Mouse (Mus musculus) neural tube, embryonic 15.5 days (tissue): ENCODE data around the gene Gm17018. TPM values are rescaled to one million over a fixed set of nuclear protein-coding genes. Genes with fewer than 3 reads are reported as not detected.

Source experiments
- ATAC-seq: fragments of 200-750 bp; cut with Nextera tagmentation; 2 replicates; pipeline ENCODE4 v1.8.0; 2017; ENCODE audit warnings: mild to moderate bottlenecking, moderate TSS enrichment, moderate library complexity; ENCODE audit not compliant: low FRiP score
- H3K27ac ChIP-seq: fragments of 300-500 bp; sonication (generic); replicated peaks from 2 replicates; pipeline ENCODE4 v1.5.1; 2015; ENCODE audit warnings: mild to moderate bottlenecking, inconsistent platforms
- H3K27me3 ChIP-seq: fragments of 300-500 bp; sonication (generic); replicated peaks from 2 replicates; pipeline ENCODE4 v1.6.1; 2015; ENCODE audit warnings: inconsistent platforms
- H3K36me3 ChIP-seq: fragments of 300-500 bp; sonication (generic); 2 replicates; pipeline ENCODE4 v1.6.1; 2015; ENCODE audit warnings: inconsistent platforms
- H3K4me1 ChIP-seq: fragments of 300-500 bp; sonication (generic); 2 replicates; pipeline ENCODE4 v1.6.1; 2015; ENCODE audit warnings: inconsistent platforms
- H3K4me2 ChIP-seq: fragments of 300-500 bp; sonication (generic); 2 replicates; pipeline ENCODE4 v1.6.1; 2015; ENCODE audit warnings: inconsistent platforms, mild to moderate bottlenecking, moderate library complexity
- H3K4me3 ChIP-seq: fragments of 300-500 bp; sonication (generic); replicated peaks from 2 replicates; pipeline ENCODE4 v1.5.1; 2015; ENCODE audit warnings: mild to moderate bottlenecking, inconsistent platforms
- H3K9ac ChIP-seq: fragments of 300-500 bp; sonication (generic); replicated peaks from 2 replicates; pipeline ENCODE4 v1.6.1; 2015; ENCODE audit warnings: mild to moderate bottlenecking, inconsistent platforms
- H3K9me3 ChIP-seq: fragments of 300-500 bp; sonication (generic); replicated peaks from 2 replicates; pipeline ENCODE4 v1.6.1; 2016; ENCODE audit warnings: inconsistent platforms
- WGBS: fragments of 180-500 bp; shearing (Covaris S2); methylation state at CpG from one replicate; pipeline ENCODE4 v1.1.7; 2015; ENCODE audit warnings: mixed read lengths; 5-methylcytosine and 5-hydroxymethylcytosine counted together
- polyA plus RNA-seq: library from polyadenylated mRNA; unstranded; fragments of >200 nt; fragmentation: Nextera tagmentation; extraction: Ambion mirVana; gene quantifications from 2 replicates; pipeline ENCODE4 v1.2.1, GENCODE M21; 2015

Gene Gm17018
- 76.7 and 80.3 TPM in 2 replicates for polyA plus RNA-seq

DNA sequence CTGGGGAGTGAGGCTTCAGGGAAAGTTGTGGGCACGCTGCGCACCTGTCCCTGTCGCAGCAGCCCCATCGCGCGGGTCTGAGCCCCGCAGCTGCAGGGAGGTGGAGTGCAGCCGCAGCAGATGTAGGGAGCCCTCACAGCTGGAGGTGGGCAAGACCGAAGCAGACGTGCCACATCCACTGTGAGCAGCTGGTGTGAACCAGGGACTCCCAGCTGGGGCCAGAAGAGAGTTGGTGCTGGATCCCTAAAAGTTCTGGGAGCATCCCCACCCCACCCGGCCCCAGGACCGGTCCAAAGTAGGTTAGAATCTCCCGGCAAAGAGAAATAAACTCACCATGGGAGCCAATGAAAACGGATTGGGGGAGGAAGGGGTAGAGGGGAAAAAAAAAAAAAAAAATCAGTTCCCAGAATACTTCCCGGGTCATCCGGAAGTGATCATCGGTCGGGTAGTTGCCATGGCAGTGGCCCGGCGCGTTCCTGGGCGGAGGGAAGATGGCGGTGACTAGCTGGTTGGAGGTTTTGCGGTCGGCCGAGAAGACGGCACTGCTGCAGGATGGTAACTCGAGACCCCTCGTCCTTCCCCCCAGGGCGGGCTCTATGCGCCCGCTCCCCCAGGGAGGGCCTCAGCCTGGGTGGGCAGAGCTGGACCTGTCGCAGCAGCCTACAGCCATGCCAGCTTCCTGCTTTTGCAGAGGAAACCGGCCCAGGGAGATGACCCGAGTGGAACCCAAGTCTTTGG, at the start of gene Gm17018, which contains the start of gene Poll:
Gene Gm17018 (plus strand): TSS at position 463 of the 738 bp plus-strand sequence.
Gene Poll (minus strand): TSS at position 379 of the 738 bp plus-strand sequence.
- Histone ChIP-seq H3K27me3 (no peaks in the 10 kb centered on the region), H3K4me2 (peak within 1 kb of the TSS; percentile 94), H3K4me3 (peak within 1 kb of the TSS; percentile 72), H3K36me3 (no peaks in the 10 kb centered on the region; the same call in 1 of the 2 replicates), H3K9me3 (no peaks in the 10 kb centered on the region), H3K4me1 (peaks cover 26% of the 10 kb centered on the region), H3K9ac (peak within 1 kb of the TSS; percentile 63), H3K27ac (peak within 1 kb of the TSS; percentile 78)
- under 1% methylated on average over 31 of the region's 35 CpGs for WGBS
- ATAC-seq = peak; percentile 90

DNA sequence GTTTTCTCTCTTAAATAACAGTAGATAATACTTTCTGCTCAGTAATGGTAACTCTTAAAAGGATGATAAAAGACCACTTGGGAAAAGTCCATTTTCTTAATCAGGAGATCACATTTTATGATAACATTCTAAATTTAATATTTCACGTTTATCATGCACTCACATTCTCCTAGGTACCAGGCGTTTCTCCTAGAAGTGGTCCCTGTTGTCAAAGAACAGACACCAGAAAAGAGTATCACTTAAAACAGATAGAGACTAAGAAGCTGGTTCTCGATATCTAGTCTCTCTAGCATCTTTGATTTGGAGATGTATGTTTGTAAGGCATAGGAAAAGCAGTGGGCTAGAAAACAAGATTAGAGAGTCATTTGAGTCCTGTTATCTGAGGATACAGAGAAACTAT, 49.7 kb upstream of the Gm17018 start:
- no peaks in the 10 kb centered on the region for H3K9me3 ChIP-seq
- no peaks in the 10 kb centered on the region for H3K27me3 ChIP-seq
- H3K4me2 ChIP-seq = no peak overlapping the region
- peaks cover 28% of the 10 kb centered on the region for H3K36me3 ChIP-seq
- peaks cover 13% of the 10 kb centered on the region for H3K4me1 ChIP-seq
- no peak overlapping the region for H3K27ac ChIP-seq
- no peak overlapping the region for H3K4me3 ChIP-seq
- 72% methylated on average over 3 of the region's 3 CpGs for WGBS
- H3K9ac ChIP-seq = no peak overlapping the region
- ATAC-seq = no peak

DNA sequence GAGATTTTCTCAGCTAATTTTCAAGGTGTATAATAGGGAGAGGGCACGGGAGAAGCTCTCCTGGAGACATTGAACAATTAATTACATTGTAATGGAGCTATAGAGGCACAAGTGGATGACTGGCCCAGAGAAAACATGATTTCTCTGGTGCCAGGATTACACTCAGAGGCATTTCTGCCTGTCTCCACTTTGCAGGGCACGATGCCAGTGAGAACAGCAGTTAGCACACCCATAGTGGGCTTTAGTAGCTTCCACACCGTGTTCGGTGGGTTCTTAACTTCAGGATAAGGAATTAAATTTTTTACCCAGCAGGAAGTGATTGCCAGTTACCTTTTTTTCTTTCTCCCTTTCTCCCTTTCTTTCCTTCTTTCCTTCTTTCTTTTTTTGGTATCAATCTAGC, 49.0 kb upstream of the Gm17018 start:
- Histone ChIP-seq H3K9ac (no peak overlapping the region), H3K27me3 (no peaks in the 10 kb centered on the region), H3K9me3 (no peaks in the 10 kb centered on the region), H3K4me3 (no peak overlapping the region), H3K27ac (peak overlapping the region; percentile 43; the same call in 1 of the 2 replicates), H3K36me3 (peaks cover 35% of the 10 kb centered on the region), H3K4me2 (no peak overlapping the region), H3K4me1 (peaks cover 13% of the 10 kb centered on the region)
- WGBS = 39% methylated on average over 4 of the region's 4 CpGs
- ATAC-seq = no peak; the same call in 1 of the 2 replicates

DNA sequence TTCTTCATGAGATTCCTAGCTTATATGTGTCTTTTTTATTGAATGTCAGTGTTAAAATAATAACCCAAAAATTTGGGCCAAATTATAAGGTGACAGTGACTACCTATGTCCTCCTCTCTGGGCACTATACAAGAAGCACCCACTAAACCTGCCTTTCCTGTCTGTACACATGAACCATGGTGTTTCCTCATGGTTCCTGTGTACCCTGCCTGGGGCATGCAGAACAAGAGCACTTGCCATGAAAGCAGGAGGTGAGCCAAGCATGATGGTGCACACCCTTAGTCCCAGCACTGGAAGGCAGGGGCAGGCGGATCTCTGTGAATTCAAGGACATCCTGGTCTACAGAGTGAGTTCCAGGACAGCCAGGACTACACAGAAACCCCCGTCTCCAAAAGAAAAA, 45.1 kb upstream of the Gm17018 start:
- Histone ChIP-seq H3K36me3 (peaks cover 63% of the 10 kb centered on the region), H3K9ac (no peak overlapping the region), H3K4me3 (no peak overlapping the region), H3K9me3 (no peaks in the 10 kb centered on the region), H3K4me2 (no peak overlapping the region), H3K4me1 (peaks cover 13% of the 10 kb centered on the region), H3K27ac (no peak overlapping the region), H3K27me3 (no peaks in the 10 kb centered on the region)
- no peak for ATAC-seq
- 72% methylated on average over 2 of the region's 2 CpGs for WGBS

DNA sequence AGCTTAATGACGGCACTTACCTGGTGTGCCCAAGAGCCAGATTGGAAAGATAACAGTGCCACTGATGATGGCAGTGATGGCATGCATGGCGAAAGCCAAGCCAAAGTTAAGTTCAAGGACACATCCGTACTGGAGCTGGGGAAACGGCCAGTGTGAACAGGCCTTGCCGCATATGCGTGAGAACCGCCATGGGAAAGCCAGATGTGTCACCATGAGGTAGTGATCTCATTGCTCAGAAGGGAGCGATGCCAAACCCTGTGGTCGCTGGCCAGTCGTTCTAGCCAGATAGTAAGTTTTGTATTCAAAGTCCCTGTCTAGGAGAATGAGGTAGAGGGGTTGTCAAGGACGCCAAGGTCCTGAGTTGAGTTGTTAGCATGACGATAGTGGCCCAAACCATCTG, 44.2 kb upstream of the Gm17018 start:
- no peak overlapping the region for H3K4me3 ChIP-seq
- H3K27ac ChIP-seq = no peak overlapping the region
- H3K9me3 ChIP-seq = no peaks in the 10 kb centered on the region
- 95% methylated on average over 12 of the region's 12 CpGs for WGBS
- no peak for ATAC-seq
- no peaks in the 10 kb centered on the region for H3K27me3 ChIP-seq
- H3K9ac ChIP-seq = no peak overlapping the region
- H3K4me2 ChIP-seq = no peak overlapping the region
- H3K4me1 ChIP-seq = peaks cover 11% of the 10 kb centered on the region
- peaks cover 68% of the 10 kb centered on the region for H3K36me3 ChIP-seq

DNA sequence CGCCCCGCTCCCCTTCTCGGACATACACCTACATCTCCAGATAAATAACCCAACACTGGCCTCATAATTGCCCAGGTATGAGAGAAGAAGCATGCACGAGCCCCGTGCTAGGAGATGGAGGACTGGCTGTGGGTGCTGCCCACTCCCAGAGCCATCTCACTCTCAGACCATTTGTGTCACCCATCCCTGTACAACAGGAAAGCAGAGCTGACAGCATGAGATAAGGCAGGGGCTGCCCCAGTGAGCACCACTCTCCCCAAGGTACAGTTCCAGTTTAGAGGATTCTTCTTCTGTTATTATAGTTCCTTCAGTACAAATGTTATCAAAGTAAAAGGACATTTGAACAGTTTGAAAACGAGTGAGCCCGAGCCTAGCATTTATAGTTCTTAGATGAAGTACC, 33.0 kb upstream of the Gm17018 start:
- Histone ChIP-seq H3K27ac (no peak overlapping the region), H3K27me3 (no peaks in the 10 kb centered on the region), H3K9me3 (no peaks in the 10 kb centered on the region), H3K36me3 (peaks cover 64% of the 10 kb centered on the region), H3K4me1 (peaks cover 14% of the 10 kb centered on the region; the same call in 1 of the 2 replicates), H3K9ac (no peak overlapping the region), H3K4me2 (no peak overlapping the region), H3K4me3 (no peak overlapping the region)
- 94% methylated on average over 7 of the region's 7 CpGs for WGBS
- no peak for ATAC-seq

DNA sequence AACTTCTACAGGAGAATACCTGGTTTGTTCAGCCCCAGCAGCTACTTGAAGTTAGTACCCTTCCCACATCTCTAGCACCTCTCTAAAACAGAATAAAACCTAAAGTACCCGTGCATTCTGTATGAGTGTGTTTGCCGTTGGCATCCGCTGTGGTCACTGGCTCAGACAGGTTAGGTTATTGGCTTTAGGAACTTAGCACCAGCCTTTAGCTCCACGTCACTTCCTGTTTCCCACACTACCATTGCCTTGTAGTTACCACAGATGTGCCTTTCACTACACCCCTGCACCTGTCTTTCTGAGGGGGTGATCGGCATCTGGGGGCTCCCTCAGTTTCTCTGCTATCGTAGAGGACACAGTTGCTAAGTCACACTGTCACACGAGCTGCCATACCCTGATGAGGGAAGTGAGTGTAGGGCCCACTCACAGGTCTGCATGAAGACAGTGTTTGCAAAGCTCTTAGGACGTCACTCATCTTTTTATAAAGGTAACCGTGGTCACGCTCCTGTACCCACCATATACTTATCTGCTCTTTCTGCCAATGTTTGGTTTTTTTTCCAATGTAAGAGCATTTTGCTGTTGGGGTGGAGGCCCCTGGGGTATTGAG, 32.4 kb upstream of the Gm17018 start:
- H3K9ac ChIP-seq = no peak overlapping the region
- ATAC-seq = no peak
- peaks cover 62% of the 10 kb centered on the region for H3K36me3 ChIP-seq
- no peaks in the 10 kb centered on the region for H3K9me3 ChIP-seq
- H3K4me3 ChIP-seq = no peak overlapping the region
- H3K4me1 ChIP-seq = peaks cover 14% of the 10 kb centered on the region; the same call in 1 of the 2 replicates
- no peak overlapping the region for H3K4me2 ChIP-seq
- no peaks in the 10 kb centered on the region for H3K27me3 ChIP-seq
- WGBS = 96% methylated on average over 10 of the region's 10 CpGs
- H3K27ac ChIP-seq = no peak overlapping the region

DNA sequence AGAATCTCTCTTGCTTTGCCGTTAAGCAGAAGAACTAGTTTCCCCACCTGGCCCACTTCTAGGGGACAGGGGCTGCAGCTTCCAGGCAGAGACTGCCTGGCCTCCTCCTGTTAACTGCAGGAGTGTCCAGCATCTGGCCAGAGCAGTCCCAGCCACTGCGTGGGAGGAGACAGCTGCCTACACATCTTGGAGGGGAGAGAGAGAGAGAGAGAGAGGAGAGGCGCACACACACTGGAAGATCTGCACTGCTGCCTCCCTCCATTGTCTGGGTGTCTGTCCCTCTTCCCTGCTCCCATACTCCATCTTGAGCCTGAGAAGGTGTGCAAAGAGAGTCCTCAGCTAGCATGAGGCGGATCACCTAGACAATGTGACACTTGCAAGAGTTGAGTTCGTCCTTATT, 31.1 kb upstream of the Gm17018 start:
- Histone ChIP-seq H3K36me3 (peaks cover 51% of the 10 kb centered on the region), H3K9me3 (no peaks in the 10 kb centered on the region), H3K4me1 (peaks cover 17% of the 10 kb centered on the region), H3K9ac (no peak overlapping the region), H3K4me3 (no peak overlapping the region), H3K4me2 (no peak overlapping the region), H3K27ac (0 out of 2 replicates have a peak overlapping the region, but pooled peaks have one; percentile 41), H3K27me3 (no peaks in the 10 kb centered on the region)
- no peak for ATAC-seq
- 61% methylated on average over 5 of the region's 5 CpGs for WGBS

DNA sequence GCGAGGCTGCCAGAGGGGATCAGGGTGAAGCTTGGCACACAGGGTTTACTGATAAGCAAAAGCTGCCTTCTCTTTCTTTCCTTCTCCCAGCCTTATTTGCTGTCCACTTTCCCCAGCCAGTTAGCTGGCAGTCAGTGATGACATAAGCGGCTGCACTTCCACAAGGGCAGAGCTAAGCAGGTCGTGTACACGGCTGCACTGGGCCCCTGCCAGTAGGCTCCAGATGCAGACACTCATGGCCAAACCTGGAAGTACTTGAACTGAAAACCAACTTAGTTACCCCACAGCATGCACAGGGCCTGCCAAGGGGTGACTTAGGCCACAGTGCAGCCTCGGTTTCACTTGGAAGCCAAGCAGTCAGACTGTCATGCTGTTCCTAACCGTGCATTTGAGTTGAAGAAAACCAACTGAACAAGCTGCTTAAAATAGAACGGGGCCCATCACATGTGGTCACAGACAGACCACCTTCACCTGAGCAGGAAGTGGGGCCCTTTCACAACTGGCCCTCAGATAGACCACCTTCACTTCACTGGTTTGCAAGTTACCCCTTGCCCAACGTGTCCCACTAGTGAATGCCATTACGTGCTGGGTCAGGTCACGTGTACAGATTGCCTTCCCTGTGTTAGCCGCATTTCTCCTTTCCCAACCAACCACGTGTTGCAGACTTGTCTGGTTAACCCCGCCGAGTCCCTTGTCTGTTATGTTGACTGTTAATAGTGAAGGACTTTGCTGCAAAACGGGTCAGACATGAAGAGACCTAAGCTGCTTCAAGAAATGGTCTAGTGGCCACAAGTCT, 30.0 kb upstream of the Gm17018 start:
- no peak overlapping the region; the same call in 1 of the 2 replicates for H3K9ac ChIP-seq
- H3K4me1 ChIP-seq = peaks cover 28% of the 10 kb centered on the region
- H3K9me3 ChIP-seq = no peaks in the 10 kb centered on the region
- ATAC-seq = no peak
- H3K4me2 ChIP-seq = no peak overlapping the region
- no peak overlapping the region for H3K4me3 ChIP-seq
- 83% methylated on average over 15 of the region's 15 CpGs for WGBS
- peak overlapping the region; percentile 41; the same call in 1 of the 2 replicates for H3K27ac ChIP-seq
- H3K27me3 ChIP-seq = no peaks in the 10 kb centered on the region
- H3K36me3 ChIP-seq = peaks cover 43% of the 10 kb centered on the region

DNA sequence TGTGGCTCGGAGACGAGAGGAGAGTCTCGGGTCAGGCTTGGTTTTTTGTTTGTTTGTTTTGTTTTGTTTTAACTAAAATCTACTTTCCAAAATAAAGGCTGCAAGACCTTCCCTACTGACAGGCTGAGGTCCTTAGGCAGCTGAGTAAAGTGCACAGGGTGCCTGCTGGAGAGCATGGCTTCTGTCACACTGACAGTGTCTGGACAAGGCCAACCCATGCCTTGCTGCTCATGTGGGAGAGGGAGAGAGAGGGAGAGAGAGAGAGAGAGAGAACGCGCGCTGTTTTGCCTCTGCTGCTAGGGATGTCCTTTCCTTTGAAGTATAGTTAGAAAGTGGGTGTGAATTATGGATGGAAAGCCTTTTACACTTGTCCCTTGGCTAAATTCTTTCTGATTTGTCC, 28.9 kb upstream of the Gm17018 start:
- no peak overlapping the region for H3K9ac ChIP-seq
- peaks cover 37% of the 10 kb centered on the region for H3K36me3 ChIP-seq
- no peak for ATAC-seq

DNA sequence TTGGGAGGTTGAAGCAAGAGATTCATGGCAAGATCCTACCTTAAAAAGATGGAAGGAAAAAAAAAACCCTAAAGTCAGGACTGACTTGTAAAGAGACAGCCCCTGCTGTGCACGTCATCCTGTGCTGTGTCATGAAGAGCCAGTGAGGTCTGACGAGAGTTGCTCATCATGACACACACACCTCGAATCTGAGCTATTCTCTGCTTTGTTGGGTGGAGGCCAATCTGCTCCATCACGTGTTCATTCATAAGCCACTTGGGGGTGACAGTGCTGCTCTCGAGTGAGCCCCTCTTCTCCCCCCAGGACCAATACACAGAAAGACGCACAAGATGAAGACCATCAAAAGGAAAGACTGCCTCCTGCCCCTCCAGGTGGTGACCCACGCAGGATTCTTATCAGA, 26.8 kb upstream of the Gm17018 start:
- Histone ChIP-seq H3K9ac (no peak overlapping the region), H3K27me3 (no peaks in the 10 kb centered on the region), H3K4me1 (peaks cover 42% of the 10 kb centered on the region), H3K36me3 (peaks cover 20% of the 10 kb centered on the region; the same call in 1 of the 2 replicates), H3K9me3 (no peaks in the 10 kb centered on the region), H3K4me2 (no peak overlapping the region), H3K4me3 (no peak overlapping the region), H3K27ac (0 out of 2 replicates have a peak overlapping the region, but pooled peaks have one; percentile 24)
- 45% methylated on average over 7 of the region's 7 CpGs for WGBS
- no peak for ATAC-seq

More for the DNA sequence above, 28.9 kb upstream of the Gm17018 start:
- Histone ChIP-seq H3K27me3 (no peaks in the 10 kb centered on the region), H3K4me2 (no peak overlapping the region), H3K4me3 (no peak overlapping the region), H3K9me3 (no peaks in the 10 kb centered on the region), H3K27ac (no peak overlapping the region), H3K4me1 (peaks cover 38% of the 10 kb centered on the region)
- WGBS = 68% methylated on average over 6 of the region's 6 CpGs
